Mouse (Mus musculus) liver, embryonic 15.5 days (tissue): ENCODE results near the gene Stra8. TPM values are rescaled to one million over a fixed set of nuclear protein-coding genes. Genes with fewer than 3 reads are reported as not detected.

Experiments used
- ATAC-seq: fragments of 200-750 bp; cut with Nextera tagmentation; 2 replicates; pipeline ENCODE4 v1.8.0; 2017; ENCODE audit warnings: moderate number of reproducible peaks, mild to moderate bottlenecking, moderate library complexity; ENCODE audit not compliant: insufficient read depth
- H3K27ac ChIP-seq: fragments of 300-500 bp; sonication (generic); replicated peaks from 2 replicates; pipeline ENCODE4 v1.5.1; 2015; ENCODE audit warnings: mild to moderate bottlenecking, inconsistent platforms
- H3K27me3 ChIP-seq: fragments of 300-500 bp; sonication (generic); 2 replicates; pipeline ENCODE4 v1.6.1; 2015; ENCODE audit warnings: mild to moderate bottlenecking, inconsistent platforms
- H3K36me3 ChIP-seq: fragments of 300-500 bp; sonication (generic); replicated peaks from 2 replicates; pipeline ENCODE4 v1.6.1; 2015; ENCODE audit warnings: moderate library complexity, mild to moderate bottlenecking, inconsistent platforms
- H3K4me1 ChIP-seq: fragments of 300-500 bp; sonication (generic); replicated peaks from 2 replicates; pipeline ENCODE4 v1.6.1; 2015; ENCODE audit warnings: inconsistent platforms
- H3K4me2 ChIP-seq: fragments of 300-500 bp; sonication (generic); 2 replicates; pipeline ENCODE4 v1.6.1; 2015; ENCODE audit warnings: moderate library complexity, mild to moderate bottlenecking, inconsistent platforms
- H3K4me3 ChIP-seq: fragments of 300-500 bp; sonication (generic); replicated peaks from 2 replicates; pipeline ENCODE4 v1.5.1; 2015; ENCODE audit warnings: mild to moderate bottlenecking, inconsistent platforms
- H3K9ac ChIP-seq: fragments of 300-500 bp; sonication (generic); 2 replicates; pipeline ENCODE4 v1.6.1; 2015; ENCODE audit warnings: moderate library complexity, mild to moderate bottlenecking, inconsistent platforms
- H3K9me3 ChIP-seq: fragments of 300-500 bp; sonication (generic); replicated peaks from 2 replicates; pipeline ENCODE4 v1.6.1; 2016; ENCODE audit warnings: inconsistent platforms
- WGBS: fragments of 180-500 bp; shearing (Covaris S2); methylation state at CpG from one replicate; pipeline ENCODE4 v1.1.7; 2015; ENCODE audit warnings: mixed read lengths; ENCODE audit not compliant: insufficient replicate concordance; 5-methylcytosine and 5-hydroxymethylcytosine counted together
- polyA plus RNA-seq: library from polyadenylated mRNA; unstranded; fragments of >200 nt; fragmentation: Nextera tagmentation; extraction: Ambion mirVana; gene quantifications from 2 replicates; pipeline ENCODE4 v1.2.1, GENCODE M21; 2015

The Stra8 gene
- polyA plus RNA-seq, 1 experiment from 2014 or later = not detected

DNA sequence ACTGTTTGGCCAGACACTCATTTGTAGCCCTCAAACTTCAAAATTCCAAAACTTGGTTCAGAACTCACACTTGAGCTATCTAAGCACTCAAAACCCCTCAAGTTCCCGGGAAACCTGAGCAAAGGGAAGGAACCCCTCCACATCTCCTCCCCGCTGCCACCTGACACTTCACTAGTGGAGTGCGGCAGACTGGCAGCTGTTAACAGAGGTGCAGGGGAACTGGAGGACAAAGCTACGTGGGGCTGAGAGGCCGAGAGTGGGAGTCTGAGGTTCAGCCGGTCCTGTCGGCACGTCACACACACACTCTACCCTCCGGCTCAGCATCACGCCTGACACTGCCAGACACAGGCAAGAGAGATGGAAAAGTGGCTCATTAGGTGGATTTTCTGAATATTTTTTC, 16.1 kb upstream of the Stra8 start:
- H3K4me2 ChIP-seq = no peak overlapping the region
- ATAC-seq = no peak
- H3K27me3 ChIP-seq = no peaks in the 10 kb centered on the region
- peaks cover 65% of the 10 kb centered on the region for H3K4me1 ChIP-seq
- 83% methylated on average over 10 of the region's 10 CpGs for WGBS
- no peak overlapping the region for H3K4me3 ChIP-seq
- H3K36me3 ChIP-seq = peaks cover 92% of the 10 kb centered on the region
- H3K9ac ChIP-seq = no peak overlapping the region
- H3K9me3 ChIP-seq = no peaks in the 10 kb centered on the region
- 0 out of 2 replicates have a peak overlapping the region, but pooled peaks have one; percentile 24 for H3K27ac ChIP-seq

DNA sequence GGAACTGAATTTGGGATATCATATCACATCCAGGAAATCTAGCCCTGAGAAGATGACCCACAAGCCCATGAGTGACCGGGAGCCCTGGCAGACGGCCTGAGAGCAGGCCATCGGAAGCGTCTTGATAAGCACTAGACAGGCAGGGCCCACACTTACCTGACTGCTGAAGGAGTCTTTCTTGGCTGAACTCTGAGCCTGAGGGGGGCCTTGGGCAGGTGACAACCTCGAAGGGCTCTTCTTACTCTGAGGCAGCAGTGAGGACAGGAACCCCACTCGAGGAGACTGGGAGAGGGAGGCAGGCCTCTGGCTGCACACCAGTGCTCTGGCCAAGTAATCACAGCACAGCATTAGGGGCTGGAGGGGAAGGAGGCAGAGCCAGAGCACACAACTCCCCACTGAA, 15.6 kb upstream of the Stra8 start:
- 72% methylated on average over 6 of the region's 6 CpGs for WGBS
- no peaks in the 10 kb centered on the region for H3K27me3 ChIP-seq
- H3K4me1 ChIP-seq = peaks cover 65% of the 10 kb centered on the region
- no peak overlapping the region for H3K4me2 ChIP-seq
- peaks cover 90% of the 10 kb centered on the region for H3K36me3 ChIP-seq
- no peak overlapping the region for H3K27ac ChIP-seq
- H3K9me3 ChIP-seq = no peaks in the 10 kb centered on the region
- no peak for ATAC-seq
- no peak overlapping the region for H3K9ac ChIP-seq
- H3K4me3 ChIP-seq = no peak overlapping the region

DNA sequence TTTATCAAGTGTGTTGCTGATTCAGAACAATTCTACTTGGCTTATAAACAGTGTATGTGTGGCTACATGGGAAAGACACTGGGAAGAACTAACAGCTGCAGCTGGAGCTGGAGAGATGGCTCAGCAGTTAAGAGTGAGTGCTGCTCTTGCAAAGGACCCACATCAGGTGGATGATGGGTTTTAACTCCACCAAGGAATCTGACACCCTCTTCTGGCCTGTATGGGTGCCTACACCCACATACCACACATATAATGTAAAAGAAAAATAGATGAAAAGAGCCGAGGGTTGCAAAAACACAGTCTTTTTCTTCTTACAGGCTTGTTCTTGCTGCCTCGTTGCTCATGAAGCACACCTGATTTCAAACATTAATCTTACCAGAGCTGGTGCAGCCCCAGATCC, 13.8 kb upstream of the Stra8 start:
- peaks cover 70% of the 10 kb centered on the region for H3K4me1 ChIP-seq
- 63% methylated on average over 2 of the region's 2 CpGs for WGBS
- H3K9me3 ChIP-seq = no peaks in the 10 kb centered on the region
- H3K27ac ChIP-seq = peak overlapping the region; percentile 96
- peak overlapping the region; percentile 77; the same call in 1 of the 2 replicates for H3K4me2 ChIP-seq
- peaks cover 72% of the 10 kb centered on the region for H3K36me3 ChIP-seq
- H3K4me3 ChIP-seq = no peak overlapping the region
- H3K27me3 ChIP-seq = no peaks in the 10 kb centered on the region
- H3K9ac ChIP-seq = no peak overlapping the region
- no peak for ATAC-seq

DNA sequence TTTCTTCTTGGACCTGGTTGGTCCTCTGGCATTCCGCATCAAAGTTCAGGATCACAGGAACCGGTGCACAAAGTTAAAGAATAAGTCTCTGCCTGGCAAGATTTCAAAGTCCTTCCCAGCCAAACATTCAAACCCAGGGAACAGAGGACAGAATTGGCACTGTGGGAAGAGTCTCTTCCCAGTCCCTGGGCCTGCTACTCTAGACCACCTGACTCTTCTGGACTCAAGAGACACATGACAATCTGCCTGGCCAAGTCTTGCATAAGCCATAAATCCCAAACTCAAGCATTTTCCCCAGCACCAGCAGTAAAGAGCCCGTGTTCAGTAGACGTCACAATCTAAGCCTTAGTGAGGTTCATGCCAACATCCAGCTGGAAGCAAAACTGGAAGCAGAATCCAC, 13.3 kb upstream of the Stra8 start:
- Histone ChIP-seq H3K27me3 (no peaks in the 10 kb centered on the region), H3K9ac (peak overlapping the region; percentile 45), H3K4me3 (peak overlapping the region; percentile 39), H3K4me2 (peak overlapping the region; percentile 77), H3K4me1 (peaks cover 74% of the 10 kb centered on the region), H3K9me3 (no peaks in the 10 kb centered on the region), H3K36me3 (peaks cover 68% of the 10 kb centered on the region), H3K27ac (peak overlapping the region; percentile 96)
- no peak for ATAC-seq
- 78% methylated on average over 4 of the region's 4 CpGs for WGBS

DNA sequence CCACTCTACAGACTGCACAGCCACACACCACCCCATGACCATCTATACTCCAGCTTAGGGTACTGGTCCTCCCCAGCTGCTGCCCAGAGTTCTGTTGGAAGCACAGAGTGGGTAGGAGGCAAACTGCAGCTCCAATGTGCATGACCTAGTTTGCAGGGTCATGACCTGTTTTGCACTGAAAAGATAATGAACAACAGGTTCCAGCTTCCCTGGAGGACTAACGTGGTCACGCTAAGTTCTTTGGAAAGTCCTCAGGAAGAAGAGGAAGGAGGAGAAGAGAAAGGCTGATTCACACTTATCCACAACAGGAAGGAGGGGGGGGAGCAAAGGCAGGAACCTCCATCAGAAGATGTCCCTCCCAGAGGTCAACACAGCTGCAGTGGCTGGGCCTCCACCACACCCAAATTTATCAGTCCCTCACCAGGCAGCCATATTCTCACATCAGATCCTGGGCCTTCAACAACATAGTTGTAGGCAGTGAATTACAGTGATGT, 12.8 kb upstream of the Stra8 start:
- Histone ChIP-seq H3K9me3 (no peaks in the 10 kb centered on the region), H3K36me3 (peaks cover 62% of the 10 kb centered on the region), H3K27ac (peak overlapping the region; percentile 96), H3K4me2 (peak overlapping the region; percentile 77), H3K9ac (peak overlapping the region; percentile 45), H3K4me1 (peaks cover 76% of the 10 kb centered on the region), H3K27me3 (no peaks in the 10 kb centered on the region), H3K4me3 (peak overlapping the region; percentile 39)
- WGBS = 37% methylated on average over 2 of the region's 2 CpGs
- ATAC-seq = peak; percentile 84

DNA sequence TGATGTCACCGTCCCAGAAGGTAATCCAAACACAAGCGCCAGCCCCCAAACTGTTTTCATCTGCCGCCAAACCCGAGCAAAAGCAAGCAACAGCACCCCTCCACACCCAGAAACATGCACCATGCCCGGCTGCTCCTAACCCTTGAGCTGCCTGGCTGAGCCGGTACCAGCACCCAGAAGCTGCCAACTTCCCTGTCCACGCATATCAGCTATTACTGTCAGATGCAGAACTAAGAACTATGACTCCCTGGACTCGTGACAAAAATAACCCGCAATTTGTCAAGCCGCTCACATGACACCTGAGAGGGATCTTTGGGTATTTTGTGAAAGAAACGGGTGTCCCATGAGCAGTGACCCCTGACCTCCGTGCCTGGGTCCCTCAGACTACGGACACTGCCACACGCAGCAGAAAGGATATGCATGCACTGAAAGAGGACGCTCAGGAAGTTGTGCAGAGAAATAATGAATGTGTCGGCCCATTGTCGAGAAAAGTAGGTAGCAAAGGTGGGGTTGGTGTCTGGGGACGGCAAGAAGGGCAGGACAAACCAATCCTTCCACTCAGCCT, 12.2 kb upstream of the Stra8 start:
- Histone ChIP-seq H3K9me3 (no peaks in the 10 kb centered on the region), H3K27ac (peak overlapping the region; percentile 96), H3K36me3 (peaks cover 56% of the 10 kb centered on the region), H3K4me1 (peaks cover 71% of the 10 kb centered on the region), H3K4me3 (peak overlapping the region; percentile 39), H3K27me3 (no peaks in the 10 kb centered on the region), H3K4me2 (peak overlapping the region; percentile 77), H3K9ac (peak overlapping the region; percentile 45)
- 66% methylated on average over 18 of the region's 18 CpGs for WGBS
- peak; percentile 35 for ATAC-seq

DNA sequence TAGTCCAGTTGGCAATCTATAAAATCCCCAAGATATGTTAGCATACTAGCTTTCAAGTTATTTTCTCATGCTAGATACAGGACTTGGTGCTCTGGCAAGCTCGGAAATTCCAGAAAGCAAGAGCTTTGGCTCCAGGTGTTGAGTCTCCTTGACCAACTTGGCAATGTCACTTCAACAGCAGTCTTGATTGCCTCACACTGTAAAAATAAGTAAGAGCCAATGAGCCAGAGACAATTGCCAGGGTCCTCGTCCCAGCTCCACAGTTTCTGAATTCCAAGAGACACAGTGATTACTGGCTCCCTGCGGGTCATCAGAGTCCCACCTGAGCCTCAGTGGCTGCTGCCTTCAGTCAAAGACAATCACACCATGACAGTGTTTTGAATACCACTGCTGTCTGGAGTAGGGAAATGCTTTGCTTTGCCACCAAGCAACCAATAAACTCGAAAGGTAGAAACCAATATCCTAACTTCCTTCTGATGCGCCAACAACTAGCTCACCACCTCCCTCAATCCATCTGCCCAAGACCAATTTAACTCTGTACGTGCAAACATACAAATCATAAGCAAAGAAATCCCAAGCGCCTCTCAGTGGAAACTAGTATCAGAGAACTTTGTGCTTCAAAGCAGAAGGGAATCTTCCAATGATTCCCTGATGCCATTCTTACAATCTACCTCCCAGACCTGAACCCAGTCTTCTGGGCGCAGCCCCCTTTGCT, 10.2 kb upstream of the Stra8 start:
- Histone ChIP-seq H3K4me1 (peaks cover 68% of the 10 kb centered on the region), H3K27me3 (no peaks in the 10 kb centered on the region), H3K9me3 (no peaks in the 10 kb centered on the region), H3K27ac (peak overlapping the region; percentile 96), H3K9ac (peak overlapping the region; percentile 82), H3K4me2 (peak overlapping the region; percentile 77), H3K4me3 (peak overlapping the region; percentile 83), H3K36me3 (peaks cover 36% of the 10 kb centered on the region)
- WGBS = 40% methylated on average over 8 of the region's 8 CpGs
- no peak for ATAC-seq

DNA sequence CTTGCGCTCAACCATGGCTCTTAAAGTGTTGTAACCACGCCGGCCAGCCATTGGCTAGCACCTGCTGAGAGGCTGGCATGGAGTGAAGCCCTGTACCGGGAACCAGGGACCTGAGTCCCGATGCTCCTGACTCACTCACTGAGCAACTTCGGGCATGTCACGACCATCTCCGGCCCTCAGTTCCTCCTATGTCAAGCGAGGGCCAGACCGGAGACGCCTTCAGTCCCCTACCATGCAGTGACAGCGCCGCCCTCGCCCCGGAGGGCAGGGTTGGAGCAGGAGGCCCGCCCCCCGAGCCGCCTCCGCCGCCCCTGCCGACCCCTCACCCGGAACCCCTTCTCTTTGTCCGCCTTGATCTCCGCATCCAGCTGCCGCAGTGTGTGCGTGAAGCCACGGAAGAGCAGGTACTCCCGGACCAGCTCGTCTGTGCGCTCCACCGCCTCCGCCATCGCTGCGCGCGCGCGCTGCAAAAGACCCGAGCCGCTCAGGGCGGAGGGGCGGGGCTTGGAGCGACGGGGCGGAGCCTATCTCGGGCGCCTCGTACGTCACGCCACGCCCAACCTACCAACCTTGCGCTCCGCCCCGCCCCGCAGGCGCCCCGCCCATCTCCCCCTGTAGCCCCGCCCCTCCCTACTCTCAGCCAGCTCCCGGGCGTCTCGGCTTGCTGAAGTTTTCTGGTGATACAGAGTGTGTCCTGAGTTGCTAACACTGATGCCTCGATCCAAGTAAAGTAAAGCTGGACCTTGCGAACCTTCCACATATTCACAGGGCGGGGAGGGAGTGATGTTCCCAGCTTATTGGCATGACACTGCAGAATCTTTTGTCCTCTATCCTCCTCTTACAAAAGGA, 9.4 kb upstream of the Stra8 start, which contains the start of gene Wdr91:
Gene Wdr91 (minus strand): TSS at position 506 of the 849 bp plus-strand sequence.
- Histone ChIP-seq H3K27me3 (no peaks in the 10 kb centered on the region), H3K4me3 (peak within 1 kb of the TSS; percentile 83), H3K9ac (peak within 1 kb of the TSS; percentile 82), H3K27ac (peak within 1 kb of the TSS; percentile 96), H3K9me3 (no peaks in the 10 kb centered on the region), H3K4me2 (peak within 1 kb of the TSS; percentile 77), H3K4me1 (peaks cover 68% of the 10 kb centered on the region), H3K36me3 (peaks cover 28% of the 10 kb centered on the region)
- peak; percentile 71 for ATAC-seq
- WGBS = under 1% methylated on average over 64 of the region's 64 CpGs

DNA sequence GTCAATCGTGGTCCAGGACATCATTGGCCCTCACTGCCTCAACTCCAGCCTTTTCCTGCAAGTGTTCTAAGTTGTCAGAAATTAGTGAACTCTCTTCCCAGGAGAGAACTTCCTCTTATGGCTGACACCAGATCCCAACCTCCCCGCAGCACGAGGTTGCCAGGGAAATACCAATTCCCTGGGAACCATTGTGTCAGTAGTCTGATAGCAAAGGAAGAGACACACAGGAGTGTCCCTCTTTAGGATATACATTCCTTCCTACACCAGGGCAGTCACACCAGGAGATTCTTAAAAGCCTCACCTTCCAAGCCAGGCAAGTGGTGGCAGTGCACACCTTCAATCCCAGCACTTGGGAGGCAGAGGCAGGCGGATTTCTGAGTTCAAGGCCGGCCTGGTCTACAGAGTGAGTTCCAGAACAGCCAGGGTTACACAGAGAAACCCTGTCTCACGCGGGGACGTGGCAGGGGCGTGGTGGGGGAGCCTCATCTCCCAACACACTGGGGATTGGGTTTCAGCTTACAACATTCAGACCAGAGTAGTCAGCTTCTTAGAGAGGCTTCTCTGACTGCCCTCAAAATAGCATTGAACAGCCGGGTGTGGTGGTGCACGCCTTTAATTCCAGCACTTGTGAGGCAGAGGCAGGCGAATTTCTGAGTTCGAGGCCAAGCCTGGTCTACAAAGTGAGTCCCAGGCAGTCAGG, 6.5 kb upstream of the Stra8 start:
- WGBS = 75% methylated on average over 13 of the region's 13 CpGs

DNA sequence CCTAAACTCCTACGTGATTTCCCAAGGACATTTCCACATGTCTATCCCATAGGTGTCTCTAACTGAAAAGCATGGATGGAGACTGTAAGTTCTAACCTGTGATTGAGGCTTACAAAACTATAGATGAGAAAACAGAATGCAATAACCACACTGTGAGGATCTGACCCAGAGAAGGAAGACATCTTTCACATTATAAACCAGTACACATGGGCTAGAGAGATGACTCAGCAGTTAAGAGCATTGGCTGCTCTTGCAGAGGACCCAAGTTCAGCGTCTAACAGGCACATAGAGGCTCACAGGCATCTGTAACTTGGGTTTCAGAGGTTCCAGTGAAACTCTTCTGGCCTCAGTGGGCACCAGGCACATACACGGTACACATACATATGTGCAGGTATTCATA, 5.5 kb upstream of the Stra8 start:
- no peak overlapping the region for H3K27ac ChIP-seq
- no peaks in the 10 kb centered on the region for H3K36me3 ChIP-seq
- WGBS = 61% methylated on average over 3 of the region's 3 CpGs
- H3K4me2 ChIP-seq = no peak overlapping the region
- no peak overlapping the region for H3K4me3 ChIP-seq
- no peak for ATAC-seq
- H3K9me3 ChIP-seq = no peaks in the 10 kb centered on the region
- no peak overlapping the region for H3K9ac ChIP-seq
- peaks cover 39% of the 10 kb centered on the region for H3K4me1 ChIP-seq
- H3K27me3 ChIP-seq = no peaks in the 10 kb centered on the region

More for the DNA sequence above, 6.5 kb upstream of the Stra8 start:
- no peak for ATAC-seq
- Histone ChIP-seq H3K36me3 (peaks cover 6% of the 10 kb centered on the region; the same call in 1 of the 2 replicates), H3K9me3 (no peaks in the 10 kb centered on the region), H3K27ac (no peak overlapping the region), H3K4me2 (no peak overlapping the region), H3K9ac (no peak overlapping the region), H3K4me1 (peaks cover 48% of the 10 kb centered on the region), H3K27me3 (no peaks in the 10 kb centered on the region), H3K4me3 (no peak overlapping the region)
